Mouse (Mus musculus): ENCODE measurements around the gene Tnfrsf17.

The Tnfrsf17 gene

GRCm38 (mm10) chr16:11313512-11313911, at the start of gene Tnfrsf17:
Gene Tnfrsf17 (plus strand): TSS chr16:11313812.
- in situ Hi-C loops (cut with MboI; ENCODE audit: low sequenced_read_pairs) = loop anchor here (25.0 kb wide), 1 partner anchor 99 kb away; no protein-coding TSS in a partner anchor

- in situ Hi-C loops (cut with MboI; ENCODE audit: low sequenced_read_pairs) = no loop called here
Observed at GRCm38 (mm10) chr16:11266556-11266955, 47.1 kb upstream of the Tnfrsf17 start.

GRCm38 (mm10) chr16:11269808-11270207, 43.8 kb upstream of the Tnfrsf17 start:
- in situ Hi-C loops (cut with MboI; ENCODE audit: low sequenced_read_pairs) = no loop called here

GRCm38 (mm10) chr16:11270642-11271041, 43.0 kb upstream of the Tnfrsf17 start:
- in situ Hi-C loops (cut with MboI; ENCODE audit: low sequenced_read_pairs) = no loop called here

- in situ Hi-C loops (cut with MboI; ENCODE audit: low sequenced_read_pairs) = no loop called here
Observed at GRCm38 (mm10) chr16:11271073-11271472, 42.5 kb upstream of the Tnfrsf17 start.

GRCm38 (mm10) chr16:11276888-11277287, 36.7 kb upstream of the Tnfrsf17 start:
- in situ Hi-C loops (cut with MboI; ENCODE audit: low sequenced_read_pairs) = loop anchor here (25.0 kb wide), 1 partner anchor 390 kb away; no protein-coding TSS in a partner anchor

- in situ Hi-C loops (cut with MboI; ENCODE audit: low sequenced_read_pairs) = loop anchor here (25.0 kb wide), 1 partner anchor 391 kb away; no protein-coding TSS in a partner anchor
Observed at GRCm38 (mm10) chr16:11278778-11279177, 34.8 kb upstream of the Tnfrsf17 start.

GRCm38 (mm10) chr16:11282655-11283232, 30.9 kb upstream of the Tnfrsf17 start:
- in situ Hi-C loops (cut with MboI; ENCODE audit: low sequenced_read_pairs) = loop anchor here (25.0 kb wide), 1 partner anchor 395 kb away; no protein-coding TSS in a partner anchor

GRCm38 (mm10) chr16:11284881-11285280, 28.7 kb upstream of the Tnfrsf17 start:
- in situ Hi-C loops (cut with MboI; ENCODE audit: low sequenced_read_pairs) = loop anchor here (25.0 kb wide), 1 partner anchor 398 kb away; no protein-coding TSS in a partner anchor

GRCm38 (mm10) chr16:11285949-11286348, 27.7 kb upstream of the Tnfrsf17 start:
- in situ Hi-C loops (cut with MboI; ENCODE audit: low sequenced_read_pairs) = loop anchor here (25.0 kb wide), 1 partner anchor 399 kb away; no protein-coding TSS in a partner anchor

- in situ Hi-C loops (cut with MboI; ENCODE audit: low sequenced_read_pairs) = loop anchor here (25.0 kb wide), 1 partner anchor 402 kb away; no protein-coding TSS in a partner anchor
Observed at GRCm38 (mm10) chr16:11288873-11289272, 24.7 kb upstream of the Tnfrsf17 start.

GRCm38 (mm10) chr16:11295583-11295982, 18.0 kb upstream of the Tnfrsf17 start:
- in situ Hi-C loops (cut with MboI; ENCODE audit: low sequenced_read_pairs) = loop anchor here (25.0 kb wide), 1 partner anchor 408 kb away; no protein-coding TSS in a partner anchor

- in situ Hi-C loops (cut with MboI; ENCODE audit: low sequenced_read_pairs) = loop anchor here (25.0 kb wide), 1 partner anchor 410 kb away; no protein-coding TSS in a partner anchor
Observed at GRCm38 (mm10) chr16:11297700-11298099, 15.9 kb upstream of the Tnfrsf17 start.

- in situ Hi-C loops (cut with MboI; ENCODE audit: low sequenced_read_pairs) = loop anchor here (25.0 kb wide), 1 partner anchor 109 kb away; no protein-coding TSS in a partner anchor
Observed at GRCm38 (mm10) chr16:11303741-11304140, 9.9 kb upstream of the Tnfrsf17 start.

GRCm38 (mm10) chr16:11305531-11305930, 8.1 kb upstream of the Tnfrsf17 start:
- in situ Hi-C loops (cut with MboI; ENCODE audit: low sequenced_read_pairs) = loop anchor here (25.0 kb wide), 1 partner anchor 107 kb away; no protein-coding TSS in a partner anchor

GRCm38 (mm10) chr16:11315786-11316320, 2.2 kb downstream of the Tnfrsf17 start:
- in situ Hi-C loops (cut with MboI; ENCODE audit: low sequenced_read_pairs) = loop anchor here (25.0 kb wide), 1 partner anchor 96 kb away; no protein-coding TSS in a partner anchor

- in situ Hi-C loops (cut with MboI; ENCODE audit: low sequenced_read_pairs) = loop anchor here (25.0 kb wide), 1 partner anchor 96 kb away; no protein-coding TSS in a partner anchor
Observed at GRCm38 (mm10) chr16:11316748-11317147, 3.1 kb downstream of the Tnfrsf17 start.

- in situ Hi-C loops (cut with MboI; ENCODE audit: low sequenced_read_pairs) = loop anchor here (25.0 kb wide), 1 partner anchor 95 kb away; no protein-coding TSS in a partner anchor
Observed at GRCm38 (mm10) chr16:11317324-11317723, 3.7 kb downstream of the Tnfrsf17 start.

GRCm38 (mm10) chr16:11322409-11323323, 9.1 kb downstream of the Tnfrsf17 start, which contains the start of gene Snx29:
Gene Snx29 (plus strand): TSS chr16:11322908.
- in situ Hi-C loops (cut with MboI; ENCODE audit: low sequenced_read_pairs) = loop anchor here (25.0 kb wide), 1 partner anchor 90 kb away; no protein-coding TSS in a partner anchor

- in situ Hi-C loops (cut with MboI; ENCODE audit: low sequenced_read_pairs) = loop anchor here (25.0 kb wide), 1 partner anchor 89 kb away; no protein-coding TSS in a partner anchor
Observed at GRCm38 (mm10) chr16:11323324-11324051, 9.9 kb downstream of the Tnfrsf17 start.
